ENCODE assay signal across 8 mouse cellular contexts in genomic region chr9:48737210-48737850, GRCm38 (mm10).
DNase-seq lines count a peak whose midpoint lies in the region; ATAC-seq and TF ChIP-seq lines count a peak whose summit lies in the region.

No protein-coding gene starts in this region.

- no peak overlapping the region for H3K4me3 ChIP-seq in spleen, adult 2 months (ENCODE audit: extremely low read depth, insufficient read depth, insufficient read length)
- H3K4me3 ChIP-seq in forebrain, embryonic 16.5 days (replicated peaks; ENCODE audit: low read length), result no peak overlapping the region
- H3K4me3 ChIP-seq in heart, embryonic 16.5 days (ENCODE audit: low read length), result peak overlapping the region; percentile 8; the same call in 1 of the 2 replicates
- peak overlapping the region; percentile 15; the same call in 1 of the 2 replicates for H3K4me3 ChIP-seq in limb, embryonic 15.5 days
- no peak overlapping the region for H3K4me3 ChIP-seq in olfactory bulb, adult 2 months (ENCODE audit: insufficient read depth, low read depth, low read length)

- no peak for TF ChIP-seq POLR2A in spleen, adult 2 months (IDR thresholded peaks at IDR 0.05; ENCODE audit: low read depth, low read length)
- no peak for TF ChIP-seq POLR2A in olfactory bulb, adult 2 months (IDR thresholded peaks at IDR 0.05; ENCODE audit: insufficient read depth, low read depth, low read length)

- no peaks in the 10 kb centered on the region for H3K9me3 ChIP-seq in forebrain, embryonic 16.5 days (ENCODE audit: control insufficient read depth, low read length)
- H3K9me3 ChIP-seq in heart, embryonic 16.5 days (replicated peaks; ENCODE audit: control insufficient read depth, low read length), result no peaks in the 10 kb centered on the region
- H3K9me3 ChIP-seq in limb, embryonic 15.5 days, result no peaks in the 10 kb centered on the region

- peak overlapping the region; percentile 34 for H3K4me2 ChIP-seq in forebrain, embryonic 16.5 days (ENCODE audit: low read length)
- H3K4me2 ChIP-seq in heart, embryonic 16.5 days (ENCODE audit: low read depth, low read length), result peak overlapping the region; percentile 39
- H3K4me2 ChIP-seq in limb, embryonic 15.5 days, result peak overlapping the region; percentile 38

- peaks cover 3% of the 10 kb centered on the region; the same call in 1 of the 2 replicates for H3K4me1 ChIP-seq in spleen, adult 2 months (ENCODE audit: control insufficient read depth, insufficient read depth, insufficient read length)
- H3K4me1 ChIP-seq in forebrain, embryonic 16.5 days (replicated peaks; ENCODE audit: control insufficient read depth, insufficient read depth, low read length), result peaks cover 78% of the 10 kb centered on the region
- peaks cover 62% of the 10 kb centered on the region for H3K4me1 ChIP-seq in heart, embryonic 16.5 days (ENCODE audit: control insufficient read depth, insufficient read depth, low read length)
- H3K4me1 ChIP-seq in limb, embryonic 15.5 days, result peaks cover 79% of the 10 kb centered on the region
- H3K4me1 ChIP-seq in olfactory bulb, adult 2 months (ENCODE audit: control insufficient read depth, insufficient read depth, low read length), result peaks cover 52% of the 10 kb centered on the region

- peak overlapping the region; percentile 49; the same call in 1 of the 2 replicates for H3K27ac ChIP-seq in spleen, adult 2 months (ENCODE audit: insufficient read depth, low read length)
- peak overlapping the region; percentile 80 for H3K27ac ChIP-seq in forebrain, embryonic 16.5 days (ENCODE audit: low read length)
- peak overlapping the region; percentile 89 for H3K27ac ChIP-seq in heart, embryonic 16.5 days (ENCODE audit: low read length)
- peak overlapping the region; percentile 83 for H3K27ac ChIP-seq in limb, embryonic 15.5 days
- peak overlapping the region; percentile 93 for H3K27ac ChIP-seq in olfactory bulb, adult 2 months (ENCODE audit: insufficient read depth, low read depth, low read length)

- DNase-seq in spleen, adult 2 months (ENCODE audit: low read depth in 1 of 2, low spot score in 2 of 2), result no peak
- no peak for DNase-seq in spleen, postnatal 10 days (ENCODE audit: low spot score in 2 of 2)
- DNase-seq in kidney, postnatal 14 days, result peak; percentile 98
- DNase-seq in yolk sac, embryonic 10.5 days (ENCODE audit: low spot score), result peak; percentile 54

- no peaks in the 10 kb centered on the region for H3K36me3 ChIP-seq in spleen, adult 2 months (ENCODE audit: control insufficient read depth, insufficient read depth, low read length)
- no peaks in the 10 kb centered on the region for H3K36me3 ChIP-seq in forebrain, embryonic 16.5 days (ENCODE audit: control insufficient read depth, insufficient read depth)
- no peaks in the 10 kb centered on the region for H3K36me3 ChIP-seq in heart, embryonic 16.5 days (ENCODE audit: control insufficient read depth, insufficient read depth)
- no peaks in the 10 kb centered on the region for H3K36me3 ChIP-seq in limb, embryonic 15.5 days

- H3K27me3 ChIP-seq in spleen, adult 2 months (ENCODE audit: control insufficient read depth, insufficient read depth, low read length), result no peaks in the 10 kb centered on the region
- H3K27me3 ChIP-seq in forebrain, embryonic 16.5 days (replicated peaks; ENCODE audit: control insufficient read depth, insufficient read depth, low read length), result peaks cover 2% of the 10 kb centered on the region; the same call in 1 of the 2 replicates
- no peaks in the 10 kb centered on the region for H3K27me3 ChIP-seq in heart, embryonic 16.5 days (ENCODE audit: control insufficient read depth, insufficient read depth, low read length)
- H3K27me3 ChIP-seq in limb, embryonic 15.5 days, result peaks cover 26% of the 10 kb centered on the region

- TF ChIP-seq CTCF in spleen, adult 2 months (IDR thresholded peaks at IDR 0.05; ENCODE audit: extremely low read depth, insufficient read depth, insufficient read length, insufficient replicate concordance), result no peak
- no peak for TF ChIP-seq CTCF in olfactory bulb, adult 2 months (IDR thresholded peaks at IDR 0.05; ENCODE audit: insufficient read depth, low read depth, low read length)

- 53% methylated on average over 13 of the region's 13 CpGs for WGBS in spleen, adult 2 months
- WGBS in forebrain, embryonic 16.5 days, result 13% methylated on average over 13 of the region's 13 CpGs
- WGBS in heart, embryonic 16.5 days, result 22% methylated on average over 13 of the region's 13 CpGs
- 7% methylated on average over 13 of the region's 13 CpGs for WGBS in limb, embryonic 15.5 days
- WGBS in olfactory bulb, adult 2 months, result 18% methylated on average over 13 of the region's 13 CpGs

- H3K9ac ChIP-seq in forebrain, embryonic 16.5 days (replicated peaks; ENCODE audit: low read depth, low read length), result no peak overlapping the region
- H3K9ac ChIP-seq in heart, embryonic 16.5 days (ENCODE audit: low read length), result peak overlapping the region; percentile 67
- H3K9ac ChIP-seq in limb, embryonic 15.5 days, result no peak overlapping the region

- ATAC-seq in forebrain, embryonic 16.5 days, result peak; percentile 19; the same call in 1 of the 2 replicates
- peak; percentile 71 for ATAC-seq in heart, embryonic 16.5 days (replicated peaks; ENCODE audit: extremely low read depth, insufficient read depth, low FRiP score)
- peak; percentile 79 for ATAC-seq in limb, embryonic 15.5 days (ENCODE audit: insufficient number of reproducible peaks, low FRiP score, low TSS enrichment, low read depth)

Comparison
In these comparisons a context has a peak if more than half of its experiments do, and no peak if none do; other contexts are left out.
1. DNase-seq: peak in kidney, postnatal 14 days (single experiment) and yolk sac, embryonic 10.5 days (single experiment); none in spleen, adult 2 months (0 of 2) and spleen, postnatal 10 days (0 of 2).
2. H3K4me3 ChIP-seq: peak in heart, embryonic 16.5 days (single experiment) and limb, embryonic 15.5 days (single experiment); none in spleen, adult 2 months (single experiment), forebrain, embryonic 16.5 days (single experiment) and olfactory bulb, adult 2 months (single experiment).
3. ATAC-seq: peak in every context shown above with its lines; median percentile 79 in limb, embryonic 15.5 days; 71 in heart, embryonic 16.5 days; 19 in forebrain, embryonic 16.5 days.
4. Peak in every context shown above with its lines, with median percentiles within 50 percentile points of each other: H3K27ac ChIP-seq and H3K4me2 ChIP-seq.